Mouse (Mus musculus): Measurements from ENCODE around the gene Ccdc148.

Ccdc148 gene

DNA sequence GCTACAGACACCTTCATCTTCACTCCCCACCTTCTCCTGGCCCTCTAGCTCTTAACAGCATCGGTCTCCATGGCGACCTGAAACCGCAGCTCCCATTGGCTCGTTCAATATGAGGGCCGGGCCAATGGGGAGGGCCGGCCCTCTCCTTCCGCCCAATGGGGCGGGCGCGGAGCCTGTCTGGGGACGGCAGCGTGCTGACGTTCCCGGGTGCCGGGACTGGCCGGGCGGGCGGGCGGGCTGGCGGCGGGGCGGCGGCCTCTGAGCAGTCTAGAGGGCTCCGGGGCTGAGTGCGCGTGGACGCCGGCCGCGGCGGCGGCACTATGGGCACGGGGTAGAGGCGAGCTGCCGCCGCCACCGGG, at the start of gene Ccdc148, which contains the start of gene Pkp4:
Gene Ccdc148, minus strand, starts transcription at position 79 of the 359 bp plus-strand sequence.
Gene Pkp4, plus strand, starts transcription at position 246 of the 359 bp plus-strand sequence.
- peak; percentile 97 for DNase-seq (ENCODE audit: low spot score)

DNA sequence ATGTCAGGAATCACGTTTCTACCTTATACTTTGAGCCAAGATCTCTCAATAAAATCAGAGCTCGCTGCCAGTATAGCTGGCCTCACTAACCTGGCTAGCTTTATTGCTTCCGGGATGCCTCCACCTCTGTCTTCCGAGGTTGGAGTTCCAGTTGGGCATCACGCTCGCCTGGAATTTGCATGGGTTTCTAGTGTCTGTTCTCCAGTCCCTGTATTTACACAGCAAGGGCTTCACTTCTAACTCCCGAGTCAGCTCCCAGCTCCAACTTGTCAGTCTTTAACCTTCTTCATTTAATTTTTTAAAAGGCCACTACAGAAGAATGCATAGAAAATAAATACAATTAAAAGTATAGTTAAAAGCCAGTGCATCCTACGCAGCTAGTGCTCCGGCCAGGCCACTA, 47.8 kb upstream of the Ccdc148 start:
- no peak for DNase-seq (ENCODE audit: low spot score)

DNA sequence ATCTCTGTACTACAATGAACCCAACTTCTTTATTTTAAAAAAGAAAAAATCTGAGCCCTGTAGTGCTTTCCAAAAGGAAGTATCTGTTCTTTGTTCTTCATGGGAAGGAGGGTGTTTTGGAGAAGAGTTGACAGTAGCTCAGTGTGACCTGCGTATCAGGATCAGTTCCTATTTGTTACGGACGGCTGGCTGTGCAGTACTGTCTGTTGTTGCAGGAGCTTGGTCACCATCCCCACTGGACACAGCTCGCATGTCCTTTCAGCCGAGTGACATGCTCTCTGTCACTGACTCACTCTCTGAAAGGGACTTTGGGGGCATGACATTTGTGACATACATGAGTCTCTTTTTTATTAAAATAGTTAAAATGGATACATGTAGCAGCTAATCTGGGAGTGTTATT, 47.2 kb upstream of the Ccdc148 start:
- DNase-seq (ENCODE audit: low spot score): no peak

DNA sequence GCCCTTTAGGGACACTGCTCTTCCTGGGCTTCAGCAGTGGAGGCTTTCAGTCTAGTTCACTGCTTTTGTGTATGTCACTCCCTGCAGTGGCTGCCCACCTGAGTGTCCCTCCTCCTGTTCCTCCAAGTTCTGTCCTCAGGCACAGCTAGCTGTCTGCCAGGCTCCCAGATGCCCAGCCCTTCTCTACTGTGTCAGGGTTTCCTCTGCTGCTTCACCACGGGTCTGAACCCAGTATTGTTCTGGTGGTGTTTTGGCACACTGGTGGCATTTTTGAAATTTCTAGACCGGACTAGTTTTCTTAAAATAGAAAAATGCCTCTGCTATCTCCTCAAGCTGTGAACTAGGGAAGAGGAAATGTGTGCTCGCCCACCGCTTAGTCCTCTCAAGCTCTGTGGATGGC, 46.8 kb upstream of the Ccdc148 start:
- no peak for DNase-seq (ENCODE audit: low spot score)

DNA sequence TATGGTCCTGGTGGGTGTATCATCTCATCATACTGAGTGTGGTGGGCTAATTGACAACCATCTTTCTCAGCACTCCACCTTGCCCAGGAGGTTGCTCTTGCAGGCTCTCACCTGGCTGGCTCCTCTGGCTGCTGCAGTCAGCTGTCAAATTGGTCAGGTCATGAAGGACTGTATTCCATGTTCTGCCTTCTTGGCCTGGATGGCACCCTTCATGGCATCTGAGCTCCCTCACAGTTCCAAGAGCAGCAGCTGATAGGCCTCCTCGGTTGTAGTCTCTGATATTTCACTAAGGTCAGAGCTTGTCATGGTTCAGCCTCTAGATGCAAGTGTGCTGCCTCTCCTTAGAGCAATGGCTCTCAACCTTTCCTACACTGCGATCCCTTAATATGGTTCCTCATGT, 45.7 kb upstream of the Ccdc148 start:
- DNase-seq (ENCODE audit: low spot score): no peak

DNA sequence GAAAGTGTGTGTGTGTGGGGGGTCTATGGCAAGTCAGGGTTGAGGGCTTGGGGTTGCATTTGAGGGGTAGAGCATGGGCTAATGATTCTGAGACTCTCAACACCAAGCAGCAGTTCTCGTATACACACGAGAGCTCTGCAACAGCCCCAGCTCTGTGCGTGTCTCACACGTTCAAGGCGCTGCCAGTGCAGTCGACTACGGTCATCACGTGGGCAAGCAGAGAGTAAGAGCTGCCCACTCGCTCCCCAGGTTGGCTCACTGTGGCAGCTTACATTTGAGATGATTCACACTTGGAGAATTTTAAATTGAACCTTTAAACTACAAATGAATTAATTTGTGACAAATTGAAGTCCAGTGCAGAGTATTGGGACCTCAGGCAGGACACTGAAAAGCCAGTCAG, 44.6 kb upstream of the Ccdc148 start:
- no peak for DNase-seq (ENCODE audit: low spot score)

DNA sequence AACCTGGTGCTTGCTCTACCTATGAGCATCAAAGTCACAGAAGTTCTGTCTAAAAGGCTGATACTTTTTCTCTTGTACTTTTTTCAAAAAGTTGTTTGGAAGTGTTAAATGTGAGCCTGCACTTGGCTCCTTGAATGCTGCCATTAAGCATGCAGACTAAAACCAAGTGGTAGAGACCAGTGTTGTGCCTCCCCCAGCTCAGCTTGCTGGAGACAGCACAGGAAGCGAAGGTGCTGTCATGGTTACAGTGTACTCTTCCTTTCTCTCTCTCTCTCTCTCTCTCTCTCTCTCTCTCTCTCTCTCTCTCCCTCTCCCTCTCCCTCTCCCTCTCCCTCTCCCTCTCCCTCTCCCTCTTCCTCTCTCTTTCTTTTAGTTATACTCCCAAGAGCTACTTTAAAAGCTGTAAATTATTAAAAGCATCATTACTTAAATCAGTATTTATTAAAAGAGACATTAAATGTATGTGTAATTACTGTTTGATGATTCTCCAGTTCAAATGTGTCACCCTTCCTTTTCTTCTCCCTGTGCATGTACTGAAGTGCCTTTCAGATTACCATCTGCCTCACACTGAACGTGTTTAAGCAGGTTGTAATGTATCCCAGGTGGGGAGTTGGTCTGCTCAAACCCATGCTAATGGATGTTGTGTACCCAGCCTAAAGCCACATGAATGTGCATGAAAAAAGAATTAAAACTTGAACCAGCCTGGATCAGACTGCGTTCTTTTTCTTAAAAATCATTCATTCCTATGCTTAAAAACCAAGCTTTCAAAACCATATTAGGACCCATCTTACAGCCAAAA, 43.3 kb upstream of the Ccdc148 start:
- no peak for DNase-seq (ENCODE audit: low spot score)

DNA sequence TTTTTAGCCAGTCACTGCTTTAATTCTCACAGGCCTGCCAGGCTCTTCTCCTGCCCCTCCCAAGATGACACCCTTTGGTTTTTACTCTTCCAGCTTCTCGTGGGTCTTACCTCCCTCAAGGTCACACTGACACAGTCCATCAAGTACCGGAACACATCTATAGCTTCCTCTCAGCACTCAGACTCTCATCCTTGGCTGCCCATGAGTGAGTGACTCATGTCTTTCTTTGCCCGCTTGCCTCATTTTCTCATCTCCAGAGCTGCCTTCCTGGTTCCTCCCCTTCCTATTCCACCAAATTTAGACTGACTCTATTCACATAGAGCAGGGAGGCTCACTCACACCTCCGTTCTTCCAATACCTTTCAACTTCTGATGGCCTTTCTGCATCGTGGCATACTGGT, 42.4 kb upstream of the Ccdc148 start:
- DNase-seq (ENCODE audit: low spot score): no peak

DNA sequence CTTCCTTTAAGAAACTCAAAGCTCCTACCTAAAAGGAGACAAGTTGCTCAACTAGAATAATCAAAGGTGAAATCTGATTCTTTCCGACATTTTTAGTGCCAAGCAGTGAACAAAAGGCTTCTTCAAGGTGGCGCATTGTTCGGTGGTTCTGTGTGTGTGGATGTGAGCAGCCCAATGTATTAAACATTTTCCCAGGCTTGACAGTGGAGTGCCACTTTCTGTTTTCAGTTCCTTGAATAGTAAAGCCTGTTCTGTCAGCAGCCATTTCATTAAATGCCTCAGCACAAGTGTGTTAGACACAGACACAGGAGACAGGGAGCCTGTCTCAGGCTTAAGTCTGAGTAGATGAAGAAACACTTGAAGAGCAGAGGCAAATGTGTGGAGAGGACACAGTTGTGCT, 40.0 kb upstream of the Ccdc148 start:
- no peak for DNase-seq (ENCODE audit: low spot score)

DNA sequence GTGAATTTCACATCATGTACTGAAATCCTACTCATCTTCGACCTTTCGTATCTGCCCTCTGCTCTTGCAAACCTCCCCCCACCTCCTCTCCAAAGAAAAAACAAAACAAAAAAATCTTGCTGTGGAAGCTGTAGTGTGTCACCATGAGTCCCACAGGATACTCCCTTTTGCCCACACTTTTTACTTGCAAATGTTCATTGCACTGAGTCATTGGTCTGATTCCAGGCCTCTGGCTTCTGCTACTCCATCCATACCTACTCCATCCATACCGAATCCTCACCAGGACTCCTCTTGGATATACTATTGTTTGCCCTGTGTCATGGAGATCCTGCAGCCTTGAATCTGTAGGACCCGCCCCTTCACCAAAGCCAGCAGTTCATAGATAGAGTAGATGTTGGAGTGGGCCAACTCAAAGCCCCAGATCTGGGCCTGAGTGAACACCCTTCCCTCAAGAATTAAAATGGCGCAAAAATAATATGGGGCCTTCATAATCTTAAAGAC, 39.0 kb upstream of the Ccdc148 start:
- no peak for DNase-seq (ENCODE audit: low spot score)

DNA sequence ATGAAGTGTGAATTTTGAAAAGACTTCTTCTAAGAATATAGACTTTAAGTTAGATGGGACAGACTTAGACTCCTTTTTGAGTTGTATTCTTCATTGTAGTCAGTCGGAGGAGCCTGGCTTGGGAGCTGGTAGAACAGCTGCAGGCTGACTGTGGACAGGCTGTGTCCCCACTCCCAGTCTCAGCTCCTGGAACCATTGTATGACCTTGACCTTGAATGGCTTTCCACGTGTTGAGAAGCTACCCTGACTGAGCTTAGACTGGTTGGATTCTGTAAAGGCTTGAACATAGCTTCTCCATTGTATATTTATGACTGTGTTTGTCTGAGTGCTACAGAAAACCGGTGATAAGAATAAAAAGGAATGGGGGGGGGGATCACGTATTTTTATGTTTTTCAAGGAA, 36.7 kb upstream of the Ccdc148 start:
- no peak for DNase-seq (ENCODE audit: low spot score)

DNA sequence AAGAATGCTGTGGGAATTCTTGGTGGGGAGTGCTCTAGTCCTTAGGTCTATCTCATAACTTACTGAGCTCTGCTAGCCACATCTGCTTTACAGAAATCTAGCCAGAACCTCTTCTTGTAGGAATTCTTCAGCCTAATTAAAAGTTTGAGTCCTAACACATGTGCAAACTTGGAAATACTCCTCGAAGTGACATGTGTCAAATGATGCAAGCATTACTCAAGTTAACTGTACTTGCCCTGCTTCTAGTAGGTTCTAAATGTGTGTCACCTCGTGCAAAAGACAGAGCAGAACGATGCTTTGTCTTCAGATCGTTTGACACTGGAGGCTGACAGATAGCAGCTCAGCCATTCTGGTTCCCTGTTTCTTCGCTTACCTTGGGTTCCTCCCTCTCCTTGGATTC, 32.6 kb upstream of the Ccdc148 start:
- no peak for DNase-seq (ENCODE audit: low spot score)

DNA sequence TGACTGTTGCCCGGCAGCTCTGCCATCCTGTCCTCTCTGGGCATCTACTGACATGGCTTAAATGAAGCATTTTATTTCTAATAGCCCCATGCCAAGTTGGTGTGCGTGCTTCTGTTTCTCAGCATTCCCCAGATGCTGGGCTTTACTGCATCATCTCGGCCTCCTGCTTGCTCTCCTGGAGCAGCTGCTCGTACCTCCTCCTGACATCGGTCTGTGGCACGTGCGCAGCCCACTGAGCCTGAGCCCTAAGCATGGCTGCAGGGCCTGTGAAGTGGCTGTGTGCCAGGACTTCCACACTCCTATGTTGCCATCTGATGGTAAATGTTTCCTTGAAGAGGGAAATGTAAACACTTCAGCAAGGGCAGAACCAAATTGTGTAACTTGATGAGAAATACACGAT, 31.0 kb upstream of the Ccdc148 start:
- no peak for DNase-seq (ENCODE audit: low spot score)

DNA sequence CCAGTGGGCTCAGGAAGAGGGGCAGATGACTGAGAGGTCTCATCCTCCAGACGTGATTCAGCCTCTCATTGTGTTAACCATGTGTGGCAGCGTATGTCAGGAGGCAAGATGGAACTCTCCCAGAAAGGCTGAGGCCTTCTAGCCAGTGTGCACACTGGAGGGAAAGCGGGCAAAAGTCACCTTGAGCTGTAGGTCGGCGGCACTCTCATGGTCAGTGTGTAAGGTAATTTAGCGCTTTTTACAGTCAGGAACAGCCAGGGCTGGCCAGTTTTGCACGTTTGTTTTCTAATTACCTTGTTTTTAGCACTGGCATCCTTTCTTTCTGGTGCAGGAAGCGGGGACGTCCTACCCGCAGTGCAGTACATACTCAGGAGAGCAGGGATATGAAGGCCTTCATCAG, 29.7 kb upstream of the Ccdc148 start:
- no peak for DNase-seq (ENCODE audit: low spot score)

DNA sequence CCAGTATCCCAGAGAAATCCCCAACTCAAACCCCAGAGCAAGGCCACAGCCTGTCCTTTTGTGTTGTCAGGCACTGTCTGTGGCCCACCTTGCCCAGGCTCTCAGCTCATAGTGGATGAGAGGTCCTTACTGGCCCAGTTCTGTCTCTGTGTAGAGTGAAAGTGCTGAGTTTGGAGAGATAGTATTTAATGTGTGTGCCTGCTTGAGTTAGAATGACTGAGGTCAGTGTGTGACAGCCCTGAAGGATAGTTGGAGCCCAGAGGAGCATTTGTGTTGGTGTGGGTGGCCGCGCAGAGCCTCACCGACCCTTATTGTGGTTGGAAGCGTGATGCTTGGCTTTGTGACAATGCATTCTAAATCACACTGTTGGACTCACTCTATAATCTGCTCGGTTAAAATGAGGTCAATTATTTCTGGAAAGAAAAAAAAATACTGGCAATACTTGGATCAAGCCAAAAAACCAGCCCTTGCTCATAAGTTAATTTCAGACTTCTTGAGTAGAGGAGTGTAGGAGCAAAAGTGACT, 29.2 kb upstream of the Ccdc148 start:
- no peak for DNase-seq (ENCODE audit: low spot score)

DNA sequence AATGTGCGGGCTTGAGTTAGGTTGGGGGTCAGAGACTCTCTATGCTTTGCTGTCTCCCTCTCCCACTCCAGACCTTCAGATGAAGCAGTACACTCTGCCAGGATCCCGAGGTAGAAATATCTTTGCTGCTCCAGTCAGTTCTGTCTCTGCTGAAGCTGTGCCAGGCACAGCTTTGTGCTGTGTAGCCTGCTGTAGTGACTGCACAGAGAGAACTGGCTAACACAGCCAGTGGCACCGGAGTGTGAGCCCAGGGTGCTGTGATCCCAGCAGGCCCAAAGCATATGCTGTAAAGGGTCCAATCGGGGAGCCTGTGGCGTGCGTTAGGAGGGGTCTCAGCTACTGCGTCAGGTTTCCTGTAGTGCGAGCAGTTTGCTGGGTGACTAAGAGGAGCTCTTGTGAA, 27.8 kb upstream of the Ccdc148 start:
- no peak for DNase-seq (ENCODE audit: low spot score)

DNA sequence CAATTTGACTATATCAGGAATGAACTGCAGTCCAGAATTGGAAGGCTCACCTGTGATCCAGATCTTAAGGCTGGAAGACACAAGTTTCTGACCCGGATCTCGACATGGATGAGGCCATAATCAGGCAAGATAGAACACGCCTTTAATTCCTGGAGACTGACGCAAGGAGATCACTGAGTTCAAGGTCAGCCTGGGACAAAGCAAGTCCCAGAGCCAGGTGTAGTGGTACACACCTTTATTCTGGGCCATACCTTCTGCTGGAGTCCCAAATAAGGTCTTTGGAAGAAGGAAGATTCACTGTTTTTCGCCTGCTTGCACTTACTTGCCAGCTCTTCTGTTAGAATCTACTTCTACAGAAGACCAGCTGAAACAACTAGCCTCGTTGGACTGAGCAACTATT, 26.5 kb upstream of the Ccdc148 start:
- no peak for DNase-seq (ENCODE audit: low spot score)

DNA sequence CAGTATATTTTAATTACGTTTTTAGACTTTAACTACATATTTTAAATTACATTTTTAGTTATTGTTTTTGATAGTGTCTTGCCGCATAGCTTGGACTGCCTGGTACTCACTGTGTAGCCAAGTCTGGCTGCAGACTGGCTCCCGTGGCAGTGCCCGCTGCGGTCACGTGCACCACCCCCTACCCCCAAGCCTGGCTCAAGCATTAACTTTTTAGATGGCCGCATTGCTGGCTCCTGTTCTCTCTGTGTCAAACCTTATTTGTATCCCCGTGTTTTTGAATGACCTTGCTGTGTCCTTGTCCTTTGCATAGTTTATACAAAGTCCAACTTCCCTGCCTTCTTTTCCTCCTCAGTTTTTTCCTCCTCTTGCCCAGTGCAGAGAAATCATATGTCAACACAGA, 25.6 kb upstream of the Ccdc148 start:
- no peak for DNase-seq (ENCODE audit: low spot score)

DNA sequence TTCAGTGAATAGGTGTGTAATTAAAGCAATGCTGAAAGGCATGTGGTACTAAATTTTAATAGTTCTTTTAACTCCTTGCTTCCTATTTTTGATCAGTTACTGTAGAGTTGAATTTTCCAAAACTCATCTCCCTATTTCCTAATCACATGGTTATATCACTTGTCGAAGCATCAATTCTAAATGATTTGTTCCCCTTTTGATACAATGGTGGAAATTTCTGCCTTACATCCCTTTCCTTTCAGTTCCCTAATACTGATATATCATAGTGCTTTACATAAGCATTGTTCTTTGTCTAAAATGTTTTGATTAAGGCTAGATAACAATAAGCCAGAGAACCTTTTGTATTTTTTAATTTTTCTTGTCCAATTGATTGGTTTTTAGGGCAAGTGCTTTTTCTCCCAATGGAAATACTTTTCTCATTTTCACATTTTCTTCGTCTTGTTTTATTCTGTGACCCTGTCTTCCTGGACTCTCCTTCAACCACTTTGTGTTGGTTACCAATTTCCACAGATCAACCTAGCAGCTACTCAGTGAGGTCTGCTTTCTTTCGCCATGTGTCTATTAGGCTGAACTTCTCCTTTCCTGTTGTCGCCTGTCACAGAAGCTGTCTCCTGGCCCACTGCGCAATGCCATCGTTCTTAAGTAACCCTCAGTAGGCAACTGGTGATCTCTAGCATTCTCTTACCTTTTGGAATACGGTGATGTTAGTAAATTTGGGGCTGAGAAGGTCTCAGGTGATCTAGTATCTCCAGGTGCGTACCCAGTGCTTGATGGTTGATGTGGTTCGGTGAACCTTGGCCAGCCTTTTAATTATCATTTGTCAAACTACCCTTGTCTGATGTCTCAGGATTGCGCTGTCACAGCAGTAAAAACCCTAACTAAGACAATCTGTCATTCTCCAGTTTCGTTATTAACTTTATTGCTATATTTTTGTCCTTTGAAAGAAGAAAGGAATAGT, 23.9 kb upstream of the Ccdc148 start:
- DNase-seq (ENCODE audit: low spot score): no peak

DNA sequence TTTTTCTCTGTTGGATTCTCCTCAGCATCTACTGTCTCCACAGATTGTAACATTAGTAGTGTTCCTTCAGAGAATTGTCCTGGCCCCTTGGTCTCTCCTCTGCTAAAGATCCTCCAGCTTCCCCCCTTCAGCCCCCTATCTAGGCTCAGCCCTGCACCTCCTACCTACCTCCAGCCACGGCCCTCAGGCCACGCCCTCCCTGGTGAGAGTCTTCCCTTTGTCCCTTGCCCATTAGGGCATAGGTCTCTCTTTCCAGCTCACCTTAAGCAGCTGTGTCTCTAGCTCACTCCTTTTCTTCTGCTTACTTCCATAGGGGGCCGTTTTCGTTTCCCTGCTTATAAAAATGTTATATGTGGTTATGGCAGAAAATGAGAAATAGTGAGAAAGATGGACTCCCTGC, 23.1 kb upstream of the Ccdc148 start:
- DNase-seq (ENCODE audit: low spot score): no peak

DNA sequence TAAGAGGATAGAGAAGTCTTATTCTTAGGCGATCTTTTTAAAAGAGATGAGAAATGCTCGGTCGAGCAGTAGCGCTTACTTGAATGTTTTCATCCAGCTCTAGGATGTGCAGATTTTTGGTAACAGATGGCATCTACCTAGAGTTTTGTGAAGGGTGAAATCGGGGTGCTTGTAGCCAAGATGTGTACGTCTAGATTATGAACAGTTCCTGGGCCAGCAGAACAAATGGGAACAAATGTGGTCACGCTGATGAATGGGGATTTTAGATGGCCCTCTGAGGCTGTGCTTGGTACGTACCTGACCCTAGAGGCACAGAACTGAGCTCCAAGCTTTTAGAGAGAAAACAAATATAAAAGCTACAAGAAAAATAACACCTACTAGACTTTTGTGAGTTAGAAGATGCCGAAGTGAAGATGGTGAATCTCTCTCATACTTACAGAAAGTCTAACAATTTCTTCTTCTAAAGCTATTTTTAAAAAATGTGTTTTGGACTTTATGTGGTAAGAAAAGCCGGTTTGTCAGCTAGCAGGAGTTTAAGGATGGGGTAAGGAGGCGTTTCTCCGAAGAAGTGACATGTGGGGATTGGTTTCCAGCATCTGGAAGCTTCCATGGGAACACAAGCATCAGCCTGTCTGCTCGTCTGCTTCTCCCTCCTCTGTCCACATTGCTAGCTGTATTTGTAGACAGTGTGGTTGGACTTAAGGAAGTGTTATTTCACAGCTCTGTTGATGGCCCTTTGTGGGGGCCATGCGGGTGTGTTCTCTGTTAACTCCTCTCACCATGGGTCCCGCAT, 21.0 kb upstream of the Ccdc148 start:
- DNase-seq (ENCODE audit: low spot score): no peak

DNA sequence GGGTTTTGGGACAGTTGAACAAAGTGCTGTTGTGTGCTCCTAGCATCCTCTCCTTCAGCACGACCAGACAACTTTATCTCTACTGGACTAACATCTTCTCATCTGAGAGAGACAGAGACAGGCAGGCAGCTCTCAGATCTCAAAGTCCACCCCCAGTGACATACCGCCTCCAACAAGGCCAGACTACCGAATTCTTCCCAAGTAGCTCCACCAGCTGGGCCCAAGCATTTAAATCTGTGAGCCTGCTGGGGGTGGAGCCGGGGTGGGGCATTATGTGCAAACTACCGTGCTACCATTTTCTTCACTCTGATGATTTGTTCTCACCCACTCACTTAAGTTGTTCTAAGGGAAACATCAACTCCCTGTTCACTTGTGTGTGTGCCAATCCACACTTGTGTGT, 19.0 kb upstream of the Ccdc148 start:
- no peak for DNase-seq (ENCODE audit: low spot score)
